Mouse (Mus musculus) kidney, adult 2 months (tissue): Measurements from ENCODE around the gene Elmo1.

Experiments
- CTCF ChIP-seq: fragments of 200-500 bp; conservative IDR thresholded peaks from 2 replicates; pipeline ENCODE4 v1.5.1; 2011; ENCODE audit warnings: low read depth, mild to moderate bottlenecking, control low read depth, low read length, moderate library complexity, mixed read lengths; ENCODE audit not compliant: insufficient read depth, insufficient read length
- POLR2A ChIP-seq: fragments of 200-500 bp; IDR thresholded peaks from one replicate; pipeline ENCODE4 v1.6.1; 2011; ENCODE audit warnings: low read depth, low read length, control low read depth

- TF ChIP-seq POLR2A = no peak
- no peak for TF ChIP-seq CTCF
Measured at GRCm38 (mm10) chr13:20233707-20234106, 143.3 kb downstream of the Elmo1 start.
